Mouse (Mus musculus): ENCODE data around the gene Gm5483.

- TF ChIP-seq CTCF (IDR thresholded peaks at IDR 0.05; ENCODE audit: extremely low read depth, insufficient read depth, insufficient read length, insufficient replicate concordance) (no peak), POLR2A (IDR thresholded peaks at IDR 0.05; ENCODE audit: low read depth, low read length) (no peak)
Measured at GRCm38 (mm10) chr16:36179910-36180309, 4.1 kb upstream of the Gm5483 start.
